ENCODE assay signal across 8 mouse cellular contexts in the genomic region with DNA sequence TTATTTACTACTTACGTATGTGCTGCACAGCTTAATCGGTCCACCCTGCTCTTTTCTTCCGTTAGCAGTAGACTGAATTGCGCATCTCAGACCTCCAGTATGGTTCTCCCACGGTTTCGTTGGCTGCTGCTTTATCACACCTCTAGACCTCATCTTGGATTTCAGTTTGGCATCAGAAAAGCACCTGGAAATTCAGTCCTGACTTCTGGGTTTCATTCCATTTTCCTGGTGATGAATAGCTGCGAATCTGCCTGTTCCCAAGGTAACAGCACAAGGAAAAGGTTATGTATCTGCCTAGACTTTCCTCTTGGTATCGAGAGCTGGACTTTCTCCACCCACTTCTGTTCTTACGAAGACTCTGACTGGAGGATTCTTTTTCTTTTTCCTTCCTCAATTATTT. TPM values are rescaled to one million over a fixed set of nuclear protein-coding genes. Genes with fewer than 3 reads are reported as not detected.
DNase-seq lines count a peak whose midpoint lies in the region; ATAC-seq and TF ChIP-seq lines count a peak whose summit lies in the region.

Akap7 (minus strand) TSS at position 101 of the 400 bp plus-strand sequence.

- H3K27ac ChIP-seq in lung, postnatal 0 days (ENCODE audit: low read length) = no peak within 1 kb of the TSS
- no peak within 1 kb of the TSS for H3K27ac ChIP-seq in forebrain, postnatal 0 days (ENCODE audit: low read depth, low read length)
- no peak within 1 kb of the TSS for H3K27ac ChIP-seq in hindbrain, embryonic 11.5 days (ENCODE audit: low read depth, low read length)
- H3K27ac ChIP-seq in liver, embryonic 13.5 days = no peak within 1 kb of the TSS

- H3K4me1 ChIP-seq in lung, postnatal 0 days (ENCODE audit: insufficient read depth, low read depth, low read length) = no peaks in the 10 kb centered on the region
- H3K4me1 ChIP-seq in forebrain, postnatal 0 days (ENCODE audit: insufficient read depth) = peaks cover 5% of the 10 kb centered on the region; the same call in 1 of the 2 replicates
- H3K4me1 ChIP-seq in hindbrain, embryonic 11.5 days (replicated peaks; ENCODE audit: control insufficient read depth, insufficient read depth, low read length) = no peaks in the 10 kb centered on the region
- H3K4me1 ChIP-seq in liver, embryonic 13.5 days (replicated peaks) = peaks cover 3% of the 10 kb centered on the region; the same call in 1 of the 2 replicates

- ATAC-seq in lung, postnatal 0 days = no peak
- no peak for ATAC-seq in forebrain, postnatal 0 days
- no peak for ATAC-seq in hindbrain, embryonic 11.5 days (ENCODE audit: low FRiP score)
- no peak for ATAC-seq in liver, embryonic 13.5 days (ENCODE audit: low read depth)

- H3K36me3 ChIP-seq in lung, postnatal 0 days (ENCODE audit: insufficient read depth, low read length) = no peaks in the 10 kb centered on the region
- H3K36me3 ChIP-seq in forebrain, postnatal 0 days (ENCODE audit: insufficient read depth) = no peaks in the 10 kb centered on the region
- no peaks in the 10 kb centered on the region for H3K36me3 ChIP-seq in hindbrain, embryonic 11.5 days (ENCODE audit: control insufficient read depth, insufficient read depth, low read length)
- no peaks in the 10 kb centered on the region for H3K36me3 ChIP-seq in liver, embryonic 13.5 days

- 90% methylated on average over 9 of the region's 9 CpGs for WGBS in lung, postnatal 0 days
- WGBS in forebrain, postnatal 0 days = 91% methylated on average over 9 of the region's 9 CpGs
- WGBS in hindbrain, embryonic 11.5 days = 95% methylated on average over 9 of the region's 9 CpGs
- 72% methylated on average over 9 of the region's 9 CpGs for WGBS in liver, embryonic 13.5 days (ENCODE audit: insufficient replicate concordance)

- H3K27me3 ChIP-seq in lung, postnatal 0 days (replicated peaks; ENCODE audit: insufficient read depth, low read length) = no peaks in the 10 kb centered on the region
- H3K27me3 ChIP-seq in forebrain, postnatal 0 days (ENCODE audit: insufficient read depth, low read length) = no peaks in the 10 kb centered on the region
- no peaks in the 10 kb centered on the region for H3K27me3 ChIP-seq in hindbrain, embryonic 11.5 days (ENCODE audit: control insufficient read depth, insufficient read depth, low read length)
- 0 out of 2 replicates have a peak, but pooled peaks cover 2% of the 10 kb centered on the region for H3K27me3 ChIP-seq in liver, embryonic 13.5 days

- no peak within 1 kb of the TSS for H3K4me3 ChIP-seq in lung, postnatal 0 days (ENCODE audit: low read depth, low read length)
- no peak within 1 kb of the TSS for H3K4me3 ChIP-seq in forebrain, postnatal 0 days (ENCODE audit: low read depth, low read length)
- no peak within 1 kb of the TSS for H3K4me3 ChIP-seq in hindbrain, embryonic 11.5 days (ENCODE audit: low read depth, low read length)
- H3K4me3 ChIP-seq in liver, embryonic 13.5 days (replicated peaks) = no peak within 1 kb of the TSS

- TF ChIP-seq EP300 in lung, postnatal 0 days (IDR thresholded peaks at IDR 0.05) = no peak

- H3K9ac ChIP-seq in lung, postnatal 0 days (replicated peaks; ENCODE audit: low read depth) = no peak within 1 kb of the TSS
- no peak within 1 kb of the TSS for H3K9ac ChIP-seq in forebrain, postnatal 0 days
- H3K9ac ChIP-seq in hindbrain, embryonic 11.5 days (ENCODE audit: low read depth, low read length) = no peak within 1 kb of the TSS
- H3K9ac ChIP-seq in liver, embryonic 13.5 days = no peak within 1 kb of the TSS

- no peak within 1 kb of the TSS for H3K4me2 ChIP-seq in lung, postnatal 0 days (replicated peaks; ENCODE audit: low read depth, low read length)
- no peak within 1 kb of the TSS for H3K4me2 ChIP-seq in forebrain, postnatal 0 days (ENCODE audit: low read depth)
- no peak within 1 kb of the TSS for H3K4me2 ChIP-seq in hindbrain, embryonic 11.5 days (replicated peaks; ENCODE audit: low read depth, low read length)
- H3K4me2 ChIP-seq in liver, embryonic 13.5 days = no peak within 1 kb of the TSS

- TF ChIP-seq CTCF in lung, postnatal 0 days (IDR thresholded peaks at IDR 0.05) = no peak
- no peak for TF ChIP-seq CTCF in forebrain, postnatal 0 days (IDR thresholded peaks at IDR 0.05; ENCODE audit: low read depth)

- DNase-seq in lung, postnatal 0 days (ENCODE audit: low spot score) = no peak
- DNase-seq in lung, postnatal 14 days = no peak
- no peak for DNase-seq in forebrain, postnatal 0 days
- DNase-seq in hindbrain, embryonic 11.5 days (ENCODE audit: low spot score) = no peak
- DNase-seq in liver, embryonic 13.5 days = no peak
- DNase-seq in MN1 (ENCODE audit: low spot score) = no peak
- no peak for DNase-seq in kidney, adult 9 months
- DNase-seq in cerebellum, adult 11-12 months = no peak

- H3K9me3 ChIP-seq in lung, postnatal 0 days (ENCODE audit: low read length) = no peaks in the 10 kb centered on the region
- H3K9me3 ChIP-seq in forebrain, postnatal 0 days (ENCODE audit: low read length) = no peaks in the 10 kb centered on the region
- no peaks in the 10 kb centered on the region for H3K9me3 ChIP-seq in hindbrain, embryonic 11.5 days (ENCODE audit: control insufficient read depth, low read length)
- no peaks in the 10 kb centered on the region for H3K9me3 ChIP-seq in liver, embryonic 13.5 days (replicated peaks)

RNA-seq across cellular contexts. Expression of gene Akap7, which starts in this region (rescaled TPM):
- 46.3 and 52.1 TPM in 2 replicates for polyA plus RNA-seq in lung, postnatal 0 days (2015; fragmentation: Nextera tagmentation; extraction: Ambion mirVana)
- 106 and 159 TPM in 2 replicates for total RNA-seq in forebrain, postnatal 0 days (2014; rRNA removed)
- polyA plus RNA-seq in forebrain, postnatal 0 days (2015; fragmentation: Nextera tagmentation; extraction: Ambion mirVana) = 64.2 and 66.5 TPM in 2 replicates
- polyA plus RNA-seq in hindbrain, embryonic 11.5 days (2014; fragmentation: Nextera tagmentation; extraction: Ambion mirVana) = 17.7 and 22.6 TPM in 2 replicates
- 26.0 and 32.6 TPM in 2 replicates for polyA plus RNA-seq in liver, embryonic 13.5 days (2015; fragmentation: Nextera tagmentation; extraction: Ambion mirVana)
